Mouse (Mus musculus) embryonic facial prominence, embryonic 12.5 days (tissue): ENCODE results near the gene Pla2g5. TPM values are rescaled to one million over a fixed set of nuclear protein-coding genes. Genes with fewer than 3 reads are reported as not detected.
A peak's percentile ranks its signal among the peaks of the same experiment; 100 is the strongest.

Source experiments
- ATAC-seq: fragments of 200-750 bp; cut with Nextera tagmentation; 2 replicates; pipeline ENCODE4 v1.8.0; 2017; ENCODE audit not compliant: insufficient number of reproducible peaks, insufficient read depth, low FRiP score, low TSS enrichment
- H3K27ac ChIP-seq: fragments of 300-500 bp; sonication (generic); 2 replicates; pipeline ENCODE4 v1.5.1; 2016; ENCODE audit warnings: mild to moderate bottlenecking
- H3K27me3 ChIP-seq: fragments of 300-500 bp; sonication (generic); 2 replicates; pipeline ENCODE4 v1.6.1; 2016; ENCODE audit warnings: mild to moderate bottlenecking, moderate library complexity
- H3K36me3 ChIP-seq: fragments of 300-500 bp; sonication (generic); 2 replicates; pipeline ENCODE4 v1.6.1; 2016; ENCODE audit warnings: mild to moderate bottlenecking
- H3K4me1 ChIP-seq: fragments of 300-500 bp; sonication (generic); 2 replicates; pipeline ENCODE4 v1.6.1; 2016
- H3K4me2 ChIP-seq: fragments of 300-500 bp; sonication (generic); replicated peaks from 2 replicates; pipeline ENCODE4 v1.6.1; 2016; ENCODE audit warnings: mild to moderate bottlenecking, moderate library complexity
- H3K4me3 ChIP-seq: fragments of 300-500 bp; sonication (generic); 2 replicates; pipeline ENCODE4 v1.5.1; 2016; ENCODE audit warnings: mild to moderate bottlenecking
- H3K9ac ChIP-seq: fragments of 300-500 bp; sonication (generic); 2 replicates; pipeline ENCODE4 v1.6.1; 2016; ENCODE audit warnings: mild to moderate bottlenecking, moderate library complexity
- H3K9me3 ChIP-seq: fragments of 300-500 bp; sonication (generic); 2 replicates; pipeline ENCODE4 v1.6.1; 2016; ENCODE audit warnings: mild to moderate bottlenecking, moderate library complexity
- WGBS: fragments of 180-500 bp; shearing (Covaris S2); methylation state at CpG from one replicate; pipeline ENCODE4 v1.1.7; 2016; 5-methylcytosine and 5-hydroxymethylcytosine counted together
- polyA plus RNA-seq: library from polyadenylated mRNA; unstranded; fragments of >200 nt; fragmentation: Nextera tagmentation; extraction: Ambion mirVana; gene quantifications from 2 replicates; pipeline ENCODE4 v1.2.1, GENCODE M21; 2016

Gene Pla2g5
- polyA plus RNA-seq, 1 experiment from 2014 or later, result 0.82 TPM

DNA sequence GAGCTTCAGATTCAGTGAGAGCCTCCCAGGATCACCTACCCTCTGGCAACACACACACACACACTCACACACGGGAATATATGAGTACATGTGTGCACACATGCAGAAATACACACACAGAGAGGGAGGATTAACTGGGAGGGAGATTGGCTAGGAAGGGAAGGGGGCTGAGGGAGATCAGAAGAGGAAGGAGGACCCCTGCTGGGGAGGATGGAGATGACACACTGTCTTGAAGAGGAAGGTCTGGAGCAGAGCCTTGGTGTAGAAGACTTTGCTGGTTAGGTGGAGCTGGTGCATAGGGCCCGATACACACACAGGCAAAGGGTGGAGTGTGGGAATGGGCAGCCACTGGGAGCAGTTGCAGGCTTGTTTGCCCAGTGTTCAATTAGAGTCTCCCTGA lies 70.0 kb downstream of the Pla2g5 start:
- Histone ChIP-seq H3K4me2 (no peak overlapping the region), H3K4me1 (peaks cover 3% of the 10 kb centered on the region; the same call in 1 of the 2 replicates), H3K27me3 (no peaks in the 10 kb centered on the region), H3K36me3 (no peaks in the 10 kb centered on the region), H3K27ac (peak overlapping the region; percentile 18; the same call in 1 of the 2 replicates), H3K9me3 (no peaks in the 10 kb centered on the region), H3K4me3 (no peak overlapping the region), H3K9ac (no peak overlapping the region)
- 57% methylated on average over 2 of the region's 2 CpGs for WGBS
- ATAC-seq, result 0 out of 2 replicates have a peak, but pooled peaks have one; percentile 47

DNA sequence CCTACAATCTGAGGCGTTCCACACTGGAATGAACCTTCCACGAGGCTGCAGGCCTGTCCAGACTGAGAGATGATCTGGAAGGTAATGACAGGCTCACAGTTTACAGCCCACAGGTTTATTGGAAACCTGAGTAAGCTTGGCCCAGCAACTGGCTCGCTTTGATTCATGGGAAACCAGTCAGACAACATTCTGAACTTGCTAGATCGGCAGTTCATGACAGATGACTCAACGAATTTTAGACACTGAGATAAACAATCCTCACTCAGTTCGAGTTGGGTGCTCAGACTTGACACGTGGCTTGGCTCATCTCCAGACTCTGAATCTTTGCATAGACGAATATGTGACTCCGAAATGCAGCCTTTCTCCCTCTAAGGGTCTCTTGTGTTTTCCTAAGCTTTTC lies 70.7 kb downstream of the Pla2g5 start:
- Histone ChIP-seq H3K9ac (no peak overlapping the region), H3K4me1 (peaks cover 3% of the 10 kb centered on the region; the same call in 1 of the 2 replicates), H3K36me3 (no peaks in the 10 kb centered on the region), H3K9me3 (no peaks in the 10 kb centered on the region), H3K27ac (no peak overlapping the region), H3K4me3 (no peak overlapping the region), H3K27me3 (no peaks in the 10 kb centered on the region), H3K4me2 (no peak overlapping the region)
- 47% methylated on average over 9 of the region's 9 CpGs for WGBS
- no peak for ATAC-seq

DNA sequence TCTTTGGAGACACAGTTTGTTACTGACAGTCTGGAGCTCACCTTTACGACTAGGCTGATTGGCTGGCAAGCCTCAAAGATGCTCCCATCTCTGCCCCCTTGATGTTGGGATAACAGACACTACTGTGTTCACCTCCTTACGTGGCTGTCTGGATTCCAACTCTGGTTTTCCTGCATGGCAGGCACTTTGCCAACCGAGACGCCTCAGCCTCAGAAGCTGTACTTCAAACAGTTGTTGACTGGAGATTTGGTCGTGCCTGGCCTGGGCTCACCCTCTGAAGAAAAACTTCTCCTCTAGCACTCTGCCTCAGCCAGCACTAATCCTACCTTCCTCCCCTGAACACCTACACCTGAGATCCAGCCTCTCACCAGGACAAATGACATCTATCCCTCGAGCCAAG lies 71.8 kb downstream of the Pla2g5 start:
- WGBS, result 72% methylated on average over 6 of the region's 6 CpGs
- no peak overlapping the region for H3K4me2 ChIP-seq
- no peak overlapping the region for H3K27ac ChIP-seq
- H3K4me1 ChIP-seq, result no peaks in the 10 kb centered on the region
- no peaks in the 10 kb centered on the region for H3K27me3 ChIP-seq
- ATAC-seq, result no peak
- H3K9ac ChIP-seq, result no peak overlapping the region
- no peak overlapping the region for H3K4me3 ChIP-seq
- no peaks in the 10 kb centered on the region for H3K9me3 ChIP-seq
- no peaks in the 10 kb centered on the region for H3K36me3 ChIP-seq

DNA sequence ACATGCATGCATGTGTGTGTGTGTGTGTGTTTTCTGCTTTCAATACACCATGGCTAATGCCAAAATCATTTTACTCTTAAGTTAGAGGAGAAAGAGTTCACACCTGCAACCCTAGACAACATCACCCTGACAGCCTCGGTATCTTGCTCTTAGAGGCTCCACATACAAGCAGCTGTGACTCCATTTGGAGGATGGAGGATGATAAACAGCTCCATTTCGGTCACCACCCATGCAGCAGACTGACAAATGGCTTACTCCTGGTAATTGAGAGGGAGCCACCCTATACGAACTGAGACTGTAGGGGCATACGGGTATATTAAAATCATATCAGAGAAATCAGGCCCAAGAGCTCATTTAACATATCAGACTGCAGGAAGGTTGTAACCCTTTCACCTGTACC lies 74.9 kb downstream of the Pla2g5 start:
- H3K4me2 ChIP-seq, result no peak overlapping the region
- H3K9ac ChIP-seq, result no peak overlapping the region
- no peaks in the 10 kb centered on the region for H3K9me3 ChIP-seq
- H3K4me3 ChIP-seq, result no peak overlapping the region
- H3K27ac ChIP-seq, result no peak overlapping the region
- no peaks in the 10 kb centered on the region for H3K27me3 ChIP-seq
- H3K36me3 ChIP-seq, result no peaks in the 10 kb centered on the region
- no peak for ATAC-seq
- 80% methylated on average over 4 of the region's 4 CpGs for WGBS
- H3K4me1 ChIP-seq, result no peaks in the 10 kb centered on the region

DNA sequence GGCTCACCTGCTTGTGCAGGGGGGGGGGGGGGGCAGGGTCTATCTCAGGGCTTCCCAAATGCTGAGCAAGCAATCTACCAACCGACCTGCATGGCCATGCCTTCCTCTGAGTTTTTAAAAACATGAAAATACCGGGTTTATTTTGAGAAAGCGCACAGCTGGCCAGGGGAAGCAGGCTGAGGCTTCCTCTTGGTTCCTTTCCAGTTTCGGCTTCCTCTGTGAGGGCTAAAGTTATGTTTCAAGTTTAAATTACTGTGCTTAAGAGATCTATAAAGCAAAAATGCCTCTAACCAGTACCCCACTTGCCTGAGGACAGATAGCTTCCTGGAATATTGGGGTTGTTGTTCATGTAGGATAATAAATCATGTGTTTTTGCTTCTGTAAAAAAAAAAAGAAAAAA lies 77.1 kb downstream of the Pla2g5 start:
- ATAC-seq, result no peak
- no peak overlapping the region for H3K9ac ChIP-seq
- 70% methylated on average over 4 of the region's 4 CpGs for WGBS

DNA sequence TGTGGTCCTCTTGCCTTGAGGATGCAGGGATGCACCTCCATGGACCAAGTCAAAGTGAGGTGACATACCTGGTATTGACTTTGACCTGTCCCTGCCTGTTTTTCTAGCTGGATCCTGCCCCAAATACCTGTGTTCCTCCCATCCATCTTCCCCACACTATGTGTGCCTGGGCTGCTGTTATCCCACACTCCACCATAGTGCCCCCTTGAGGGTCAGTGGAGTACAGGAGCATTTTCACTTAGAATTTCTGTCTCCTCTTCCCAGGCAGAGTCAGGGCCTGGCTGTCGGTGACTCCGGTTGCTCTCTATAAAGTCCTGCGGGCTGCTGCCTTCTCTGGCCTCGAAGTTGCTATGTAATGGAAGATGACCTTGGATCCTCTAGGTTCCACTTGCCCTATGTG lies 77.6 kb downstream of the Pla2g5 start:
- H3K27me3 ChIP-seq, result no peaks in the 10 kb centered on the region
- no peak overlapping the region for H3K9ac ChIP-seq
- no peak overlapping the region for H3K27ac ChIP-seq
- no peak overlapping the region for H3K4me2 ChIP-seq
- ATAC-seq, result no peak
- H3K4me1 ChIP-seq, result no peaks in the 10 kb centered on the region
- no peak overlapping the region for H3K4me3 ChIP-seq
- H3K36me3 ChIP-seq, result no peaks in the 10 kb centered on the region
- no peaks in the 10 kb centered on the region for H3K9me3 ChIP-seq
- WGBS, result 56% methylated on average over 4 of the region's 4 CpGs

More for the DNA sequence above, 77.1 kb downstream of the Pla2g5 start:
- H3K27ac ChIP-seq, result no peak overlapping the region
- H3K27me3 ChIP-seq, result no peaks in the 10 kb centered on the region
- H3K9me3 ChIP-seq, result no peaks in the 10 kb centered on the region
- H3K4me2 ChIP-seq, result no peak overlapping the region
- H3K36me3 ChIP-seq, result no peaks in the 10 kb centered on the region
- no peak overlapping the region for H3K4me3 ChIP-seq
- no peaks in the 10 kb centered on the region for H3K4me1 ChIP-seq

DNA sequence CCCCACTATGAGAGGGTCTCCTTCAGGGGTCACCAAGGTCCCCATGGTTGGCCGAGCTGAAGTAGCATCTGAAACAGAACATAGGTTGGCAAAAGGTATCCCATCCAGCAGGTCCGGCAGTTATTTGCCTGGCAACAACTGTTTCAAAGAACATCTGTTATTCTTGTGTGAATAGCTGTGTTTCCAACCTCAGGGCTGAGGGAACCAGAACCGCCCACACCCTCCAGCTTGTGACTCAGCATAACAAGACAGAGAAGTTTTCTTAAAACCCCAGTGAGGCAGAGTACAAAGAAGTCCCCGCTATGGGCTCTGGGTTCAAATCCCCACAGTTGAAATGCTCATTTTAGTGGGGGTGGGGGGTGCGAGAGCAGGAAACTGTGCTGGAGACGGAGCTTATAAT lies 81.2 kb downstream of the Pla2g5 start:
- Histone ChIP-seq H3K4me3 (no peak overlapping the region), H3K4me1 (peaks cover 6% of the 10 kb centered on the region), H3K27ac (no peak overlapping the region), H3K36me3 (no peaks in the 10 kb centered on the region), H3K27me3 (0 out of 2 replicates have a peak, but pooled peaks cover 2% of the 10 kb centered on the region), H3K4me2 (no peak overlapping the region), H3K9me3 (no peaks in the 10 kb centered on the region), H3K9ac (no peak overlapping the region)
- ATAC-seq, result no peak
- 77% methylated on average over 6 of the region's 6 CpGs for WGBS

DNA sequence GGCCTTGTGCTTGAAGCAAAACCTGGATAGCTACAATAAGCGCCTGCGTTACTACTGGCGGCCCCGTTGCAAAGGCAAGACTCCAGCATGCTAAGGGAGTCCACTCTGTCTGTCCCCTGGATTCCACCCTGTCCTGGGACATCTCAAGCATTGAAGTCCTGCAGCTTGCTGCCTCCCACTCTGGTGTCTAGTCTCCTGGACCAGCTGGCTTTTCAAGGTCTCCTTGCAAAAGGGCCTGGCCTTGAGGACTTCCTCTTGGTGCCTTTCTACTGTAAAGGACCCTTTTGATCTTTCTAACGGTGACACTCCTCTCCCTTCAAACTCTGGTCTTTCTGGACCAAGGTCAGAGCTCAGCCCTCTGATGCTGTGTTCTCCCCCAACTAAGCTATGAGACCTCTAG lies 83.0 kb downstream of the Pla2g5 start:
- H3K36me3 ChIP-seq, result no peaks in the 10 kb centered on the region
- 0 out of 2 replicates have a peak, but pooled peaks cover 2% of the 10 kb centered on the region for H3K27me3 ChIP-seq
- no peak overlapping the region for H3K4me2 ChIP-seq
- peaks cover 6% of the 10 kb centered on the region for H3K4me1 ChIP-seq
- H3K27ac ChIP-seq, result no peak overlapping the region
- no peaks in the 10 kb centered on the region for H3K9me3 ChIP-seq
- no peak overlapping the region for H3K4me3 ChIP-seq
- 91% methylated on average over 5 of the region's 5 CpGs for WGBS
- ATAC-seq, result no peak
- no peak overlapping the region for H3K9ac ChIP-seq

DNA sequence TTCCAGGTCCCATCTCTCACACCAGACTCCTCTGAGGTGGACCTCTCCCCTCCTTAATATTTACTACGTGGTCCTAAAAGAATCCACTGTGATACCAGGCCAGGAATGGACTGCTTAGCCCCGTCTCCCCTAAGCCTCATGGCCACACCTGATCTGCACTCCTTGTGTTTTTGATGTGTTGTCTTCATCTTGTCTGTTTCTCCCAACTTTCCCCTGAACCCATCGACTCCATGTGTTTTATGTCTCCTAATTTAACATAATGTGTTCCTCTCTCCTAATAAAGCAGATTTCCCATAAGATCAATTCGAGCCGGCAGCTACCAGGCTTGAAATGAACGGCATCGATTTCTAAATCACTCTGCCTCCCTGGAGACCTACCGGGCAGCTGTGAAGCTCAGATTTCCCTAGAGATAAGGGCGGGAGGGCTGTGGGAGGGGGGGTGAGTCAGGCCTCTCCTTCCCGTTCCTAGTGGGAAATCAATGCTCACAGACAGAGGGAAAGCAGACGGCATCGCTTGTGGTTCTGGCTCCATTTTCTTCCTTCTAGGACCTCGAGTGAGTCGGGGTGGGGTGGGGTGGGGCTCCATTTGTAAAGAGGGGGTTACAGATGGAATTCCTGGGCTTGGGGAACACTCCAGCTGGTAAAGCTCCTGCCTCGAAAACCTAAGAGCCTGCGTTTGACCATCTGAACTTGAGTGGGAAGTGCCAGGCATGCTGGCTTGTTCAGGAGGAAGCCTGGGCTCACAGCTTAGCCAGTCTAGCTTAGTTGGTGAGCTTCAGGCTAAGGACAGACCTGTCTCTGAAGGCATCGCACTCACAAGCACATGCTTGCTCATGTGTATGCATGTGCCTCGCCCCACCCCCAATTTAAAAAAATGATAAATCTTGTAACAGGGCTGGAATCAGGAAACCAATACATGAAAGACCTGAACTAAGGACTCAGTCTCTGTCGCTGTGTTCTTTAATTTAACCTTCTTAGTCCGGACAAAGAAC lies 85.6 kb downstream of the Pla2g5 start:
- no peaks in the 10 kb centered on the region for H3K9me3 ChIP-seq
- no peak for ATAC-seq
- 35% methylated on average over 20 of the region's 20 CpGs for WGBS

DNA sequence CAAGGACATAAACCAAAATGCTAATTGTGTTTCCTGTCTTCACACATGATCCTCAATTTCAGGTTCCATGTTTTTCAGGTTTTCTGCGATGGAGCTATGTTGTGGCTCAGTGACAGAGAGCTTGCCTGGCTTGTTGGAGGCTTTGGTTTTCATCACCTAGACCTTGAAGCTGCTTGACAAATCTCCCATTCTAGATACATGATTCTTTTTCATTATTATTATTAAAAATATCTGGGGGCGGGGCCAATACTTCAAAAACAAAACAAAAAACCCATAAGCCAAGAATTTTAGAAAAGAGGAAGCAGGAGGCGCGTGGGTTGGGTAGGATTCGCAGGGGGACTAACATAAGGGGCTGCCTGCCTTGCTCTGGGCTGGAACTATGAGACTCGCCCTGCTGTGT lies 87.8 kb downstream of the Pla2g5 start, which contains the start of gene Pla2g2d:
Gene Pla2g2d, plus strand, starts transcription at position 301 of the 400 bp plus-strand sequence.
- H3K36me3 ChIP-seq, result no peaks in the 10 kb centered on the region
- WGBS, result 77% methylated on average over 6 of the region's 6 CpGs
- ATAC-seq, result no peak
- no peak within 1 kb of the TSS for H3K9ac ChIP-seq
- H3K27ac ChIP-seq, result no peak within 1 kb of the TSS
- 0 out of 2 replicates have a peak, but pooled peaks cover 5% of the 10 kb centered on the region for H3K27me3 ChIP-seq
- peaks cover 6% of the 10 kb centered on the region for H3K4me1 ChIP-seq
- H3K4me3 ChIP-seq, result no peak within 1 kb of the TSS
- no peaks in the 10 kb centered on the region for H3K9me3 ChIP-seq
- H3K4me2 ChIP-seq, result no peak within 1 kb of the TSS

More for the DNA sequence above, 85.6 kb downstream of the Pla2g5 start:
- H3K9ac ChIP-seq, result no peak overlapping the region
- 0 out of 2 replicates have a peak overlapping the region, but pooled peaks have one; percentile 4 for H3K4me2 ChIP-seq
- H3K4me3 ChIP-seq, result no peak overlapping the region
- no peak overlapping the region for H3K27ac ChIP-seq
- H3K27me3 ChIP-seq, result 0 out of 2 replicates have a peak, but pooled peaks cover 2% of the 10 kb centered on the region
- no peaks in the 10 kb centered on the region for H3K36me3 ChIP-seq
- H3K4me1 ChIP-seq, result peaks cover 6% of the 10 kb centered on the region

DNA sequence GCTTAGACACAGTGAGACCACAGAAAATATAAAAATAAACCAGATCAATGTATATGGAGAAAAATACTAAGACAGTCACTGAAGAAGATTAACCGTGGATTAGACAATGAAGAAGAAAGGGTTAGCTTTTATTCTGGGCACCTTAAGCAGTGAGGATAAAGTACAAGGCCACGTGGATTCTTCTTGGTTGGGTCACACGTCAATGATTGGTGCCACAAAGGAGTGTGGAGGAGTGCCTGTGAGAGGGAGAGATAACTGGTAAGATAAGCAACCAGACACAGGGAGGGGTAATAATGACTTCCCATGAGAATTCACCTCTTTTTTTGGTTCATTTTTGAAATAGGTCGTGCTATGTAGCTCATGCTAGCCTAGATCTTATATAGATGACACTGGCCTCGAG lies 90.9 kb downstream of the Pla2g5 start:
- WGBS, result 78% methylated on average over 5 of the region's 5 CpGs
- Histone ChIP-seq H3K27ac (no peak overlapping the region), H3K4me2 (no peak overlapping the region), H3K4me3 (no peak overlapping the region), H3K27me3 (0 out of 2 replicates have a peak, but pooled peaks cover 2% of the 10 kb centered on the region), H3K9me3 (no peaks in the 10 kb centered on the region), H3K4me1 (no peaks in the 10 kb centered on the region), H3K36me3 (no peaks in the 10 kb centered on the region), H3K9ac (no peak overlapping the region)
- ATAC-seq, result no peak

DNA sequence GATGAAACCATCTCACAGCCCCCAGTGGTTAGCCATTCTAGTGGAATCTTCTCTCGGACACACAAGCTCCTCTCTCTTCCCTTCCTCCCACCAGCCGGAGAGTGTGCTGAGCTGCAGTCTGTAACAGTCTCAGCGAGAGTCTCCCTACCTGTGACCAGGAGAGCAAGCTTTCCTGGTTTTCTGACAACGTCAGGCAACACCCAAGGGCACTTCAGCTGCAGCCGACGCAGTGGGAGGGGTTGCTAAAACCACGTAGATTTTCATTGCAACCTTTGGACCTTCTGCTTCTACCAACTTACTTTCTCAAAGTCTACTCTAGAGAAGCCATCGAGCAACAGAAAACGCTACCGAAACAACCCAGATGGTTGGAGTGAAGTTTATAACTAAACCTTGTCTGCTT lies 91.3 kb downstream of the Pla2g5 start:
- H3K27ac ChIP-seq, result no peak overlapping the region
- no peak overlapping the region for H3K4me2 ChIP-seq
- H3K4me1 ChIP-seq, result no peaks in the 10 kb centered on the region
- H3K9ac ChIP-seq, result no peak overlapping the region
- H3K36me3 ChIP-seq, result no peaks in the 10 kb centered on the region
- no peaks in the 10 kb centered on the region for H3K9me3 ChIP-seq
- H3K4me3 ChIP-seq, result no peak overlapping the region
- no peak for ATAC-seq
- WGBS, result 86% methylated on average over 10 of the region's 10 CpGs
- H3K27me3 ChIP-seq, result 0 out of 2 replicates have a peak, but pooled peaks cover 2% of the 10 kb centered on the region
